Comparison of ENCODE assay signal across 16 mouse cellular contexts in genomic region chr12:71467820-71468219, GRCm38 (mm10).
DNase-seq lines count a peak whose midpoint lies in the region; ATAC-seq and TF ChIP-seq lines count a peak whose summit lies in the region.
"Had no signal": no experiment of that assay in that cellular context is flagged by ENCODE, and none has a peak within 500 bp of the region (broad histone marks: within the 10 kb centered on the region; RNA-seq: fewer than 3 reads in every experiment).

No protein-coding gene starts in this region.

- 76% methylated on average over 7 of the region's 7 CpGs for WGBS in heart, embryonic 11.5 days (ENCODE audit: insufficient replicate concordance)
- 69% methylated on average over 7 of the region's 7 CpGs for WGBS in hindbrain, embryonic 11.5 days
- 68% methylated on average over 7 of the region's 7 CpGs for WGBS in hindbrain, embryonic 13.5 days
- WGBS in kidney, postnatal 0 days = 47% methylated on average over 7 of the region's 7 CpGs

- no peaks in the 10 kb centered on the region for H3K9me3 ChIP-seq in heart, embryonic 11.5 days (replicated peaks; ENCODE audit: control insufficient read depth, low read length)
- no peaks in the 10 kb centered on the region for H3K9me3 ChIP-seq in hindbrain, embryonic 11.5 days (ENCODE audit: control insufficient read depth, low read length)
- H3K9me3 ChIP-seq in hindbrain, embryonic 13.5 days = no peaks in the 10 kb centered on the region
- no peaks in the 10 kb centered on the region for H3K9me3 ChIP-seq in kidney, postnatal 0 days (replicated peaks; ENCODE audit: low read length)
- H3K9me3 ChIP-seq: forebrain, embryonic 15.5 days; hindbrain, embryonic 15.5 days had no signal

- ATAC-seq in heart, embryonic 11.5 days (replicated peaks; ENCODE audit: insufficient number of reproducible peaks, low FRiP score, low TSS enrichment) = no peak
- ATAC-seq in hindbrain, embryonic 11.5 days (ENCODE audit: low FRiP score) = peak; percentile 47; the same call in 1 of the 2 replicates
- ATAC-seq in hindbrain, embryonic 13.5 days (ENCODE audit: low FRiP score) = no peak
- ATAC-seq in kidney, postnatal 0 days (replicated peaks; ENCODE audit: low FRiP score, low read depth) = no peak; the same call in 1 of the 2 replicates
- ATAC-seq: activated CD4-positive, CD25-positive, alpha-beta regulatory T cell, adult 4 months; forebrain, embryonic 15.5 days; intestine, embryonic 16.5 days; Patski had no signal

- no peak overlapping the region for H3K27ac ChIP-seq in heart, embryonic 11.5 days (ENCODE audit: low read depth, low read length)
- no peak overlapping the region for H3K27ac ChIP-seq in hindbrain, embryonic 11.5 days (ENCODE audit: low read depth, low read length)
- no peak overlapping the region for H3K27ac ChIP-seq in hindbrain, embryonic 13.5 days
- H3K27ac ChIP-seq in kidney, postnatal 0 days = 0 out of 2 replicates have a peak overlapping the region, but pooled peaks have one; percentile 19
- H3K27ac ChIP-seq: forebrain, embryonic 15.5 days; hindbrain, embryonic 15.5 days had no signal

- DNase-seq in heart, adult 11 months = peak; percentile 92
- no peak for DNase-seq in hindbrain, embryonic 11.5 days (ENCODE audit: low spot score)
- peak; percentile 68 for DNase-seq in kidney, postnatal 0 days (ENCODE audit: low spot score)
- no peak for DNase-seq in kidney, adult 8-10 months
- peak; percentile 50 for DNase-seq in skeletal muscle tissue, adult 2 months (ENCODE audit: low read depth, low spot score)
- DNase-seq: adrenal gland, postnatal 14 days; cerebellum, adult 9-11 months; gastrocnemius, postnatal 14 days had no signal

- no peak for TF ChIP-seq CTCF in kidney, postnatal 0 days (IDR thresholded peaks at IDR 0.05; ENCODE audit: low read depth)

- no peaks in the 10 kb centered on the region for H3K36me3 ChIP-seq in heart, embryonic 11.5 days (ENCODE audit: control insufficient read depth, insufficient read depth, low read length)
- H3K36me3 ChIP-seq in hindbrain, embryonic 11.5 days (ENCODE audit: control insufficient read depth, insufficient read depth, low read length) = no peaks in the 10 kb centered on the region
- no peaks in the 10 kb centered on the region for H3K36me3 ChIP-seq in hindbrain, embryonic 13.5 days
- H3K36me3 ChIP-seq in kidney, postnatal 0 days (ENCODE audit: insufficient read depth, low read length) = no peaks in the 10 kb centered on the region
- H3K36me3 ChIP-seq: forebrain, embryonic 15.5 days; hindbrain, embryonic 15.5 days had no signal

- no peak overlapping the region for H3K9ac ChIP-seq in heart, embryonic 11.5 days (ENCODE audit: low read depth, low read length)
- H3K9ac ChIP-seq in hindbrain, embryonic 11.5 days (ENCODE audit: low read depth, low read length) = no peak overlapping the region
- no peak overlapping the region for H3K9ac ChIP-seq in hindbrain, embryonic 13.5 days
- no peak overlapping the region for H3K9ac ChIP-seq in kidney, postnatal 0 days (ENCODE audit: low read depth, low read length)
- H3K9ac ChIP-seq: forebrain, embryonic 15.5 days; hindbrain, embryonic 15.5 days had no signal

- H3K4me3 ChIP-seq in heart, embryonic 11.5 days (ENCODE audit: low read depth, low read length) = no peak overlapping the region
- no peak overlapping the region for H3K4me3 ChIP-seq in hindbrain, embryonic 11.5 days (ENCODE audit: low read depth, low read length)
- no peak overlapping the region for H3K4me3 ChIP-seq in hindbrain, embryonic 13.5 days
- H3K4me3 ChIP-seq in kidney, postnatal 0 days (replicated peaks; ENCODE audit: low read depth, low read length) = no peak overlapping the region
- H3K4me3 ChIP-seq: forebrain, embryonic 15.5 days; hindbrain, embryonic 15.5 days had no signal

- H3K4me1 ChIP-seq in heart, embryonic 11.5 days (ENCODE audit: control insufficient read depth, insufficient read depth, low read length) = 0 out of 2 replicates have a peak, but pooled peaks cover 3% of the 10 kb centered on the region
- H3K4me1 ChIP-seq in hindbrain, embryonic 11.5 days (replicated peaks; ENCODE audit: control insufficient read depth, insufficient read depth, low read length) = no peaks in the 10 kb centered on the region
- peaks cover 9% of the 10 kb centered on the region; the same call in 1 of the 2 replicates for H3K4me1 ChIP-seq in hindbrain, embryonic 13.5 days (replicated peaks)
- no peaks in the 10 kb centered on the region for H3K4me1 ChIP-seq in kidney, postnatal 0 days (replicated peaks; ENCODE audit: insufficient read depth, low read length)
- H3K4me1 ChIP-seq: hindbrain, embryonic 15.5 days had no signal

- H3K4me2 ChIP-seq in heart, embryonic 11.5 days = no peak overlapping the region
- no peak overlapping the region for H3K4me2 ChIP-seq in hindbrain, embryonic 11.5 days (replicated peaks; ENCODE audit: low read depth, low read length)
- no peak overlapping the region for H3K4me2 ChIP-seq in hindbrain, embryonic 13.5 days
- H3K4me2 ChIP-seq in kidney, postnatal 0 days (ENCODE audit: low read length) = no peak overlapping the region
- H3K4me2 ChIP-seq: forebrain, embryonic 15.5 days; hindbrain, embryonic 15.5 days had no signal

- no peaks in the 10 kb centered on the region for H3K27me3 ChIP-seq in heart, embryonic 11.5 days (ENCODE audit: control insufficient read depth, insufficient read depth, low read length)
- no peaks in the 10 kb centered on the region for H3K27me3 ChIP-seq in hindbrain, embryonic 11.5 days (ENCODE audit: control insufficient read depth, insufficient read depth, low read length)
- H3K27me3 ChIP-seq in hindbrain, embryonic 13.5 days = 0 out of 2 replicates have a peak, but pooled peaks cover 6% of the 10 kb centered on the region
- no peaks in the 10 kb centered on the region for H3K27me3 ChIP-seq in kidney, postnatal 0 days (ENCODE audit: insufficient read depth, low read length)
- H3K27me3 ChIP-seq: CH12.LX; forebrain, embryonic 15.5 days; hindbrain, embryonic 15.5 days; Patski had no signal

Comparison
In these comparisons a context has a peak if more than half of its experiments do, and no peak if none do; other contexts are left out.
1. DNase-seq: peak in heart, adult 11 months (single experiment), kidney, postnatal 0 days (single experiment) and skeletal muscle tissue, adult 2 months (single experiment); none in hindbrain, embryonic 11.5 days (single experiment) and kidney, adult 8-10 months (0 of 2).